Mouse (Mus musculus): ENCODE data around the gene Ank.

The Ank gene

GRCm38 (mm10) chr15:27629800-27630600 is 163.5 kb downstream of the Ank start:
- DNase-seq (ENCODE audit: low read depth, low spot score) = no peak

GRCm38 (mm10) chr15:27630601-27631383 is 164.3 kb downstream of the Ank start, which contains the start of gene Otulin:
Gene Otulin, minus strand, starts transcription at chr15:27630693.
- DNase-seq (ENCODE audit: low read depth, low spot score) = peak; percentile 98

GRCm38 (mm10) chr15:27633941-27634900 is 167.7 kb downstream of the Ank start:
- DNase-seq (ENCODE audit: low read depth, low spot score) = no peak

- no peak for DNase-seq (ENCODE audit: low read depth, low spot score)
These were observed 174.7 kb downstream of the Ank start for GRCm38 (mm10) chr15:27641171-27641570.

GRCm38 (mm10) chr15:27642895-27643294 is 176.4 kb downstream of the Ank start:
- peak; percentile 77 for DNase-seq (ENCODE audit: low read depth, low spot score)
